In the genomic region with DNA sequence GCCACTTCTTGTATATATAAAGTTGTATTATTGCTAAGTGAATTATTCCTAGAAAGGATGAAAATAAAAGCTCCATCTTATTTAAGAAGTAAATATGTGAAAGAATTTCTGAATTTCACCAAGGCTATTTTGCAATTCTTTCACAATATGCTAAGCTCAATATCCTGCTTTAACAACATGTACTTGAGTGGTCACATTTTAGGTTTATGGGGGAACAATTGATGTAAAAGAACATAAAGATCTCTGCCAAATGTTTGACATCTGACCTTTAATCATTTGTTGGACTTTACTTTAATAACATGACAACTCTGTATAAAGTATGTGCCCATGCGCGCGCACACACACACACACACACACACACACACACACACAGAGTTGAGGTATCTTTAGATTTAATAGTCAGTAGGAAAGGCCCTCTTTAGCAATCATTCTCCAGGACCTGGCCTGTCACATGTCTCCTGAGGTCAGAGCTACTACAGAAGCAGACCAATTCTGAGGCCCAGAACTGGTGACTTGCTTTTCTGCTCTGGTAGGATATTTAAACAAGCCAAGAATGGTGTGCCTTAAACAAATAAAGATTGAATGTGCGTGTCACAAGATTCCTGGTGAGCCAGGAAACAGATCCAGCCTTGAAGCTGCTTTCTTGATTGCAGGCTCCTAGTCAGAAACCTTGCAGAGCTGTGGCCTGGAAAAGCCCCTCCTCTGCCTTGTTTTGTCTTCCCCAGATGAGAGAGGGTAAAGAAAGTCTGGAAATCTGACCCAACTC, we compare ENCODE assay signal across 10 mouse cellular contexts.
DNase-seq lines count a peak whose midpoint lies in the region; ATAC-seq and TF ChIP-seq lines count a peak whose summit lies in the region.
"Had no signal": no experiment of that assay in that cellular context is flagged by ENCODE, and none has a peak within 500 bp of the region (broad histone marks: within the 10 kb centered on the region; RNA-seq: fewer than 3 reads in every experiment).

No protein-coding gene starts in this region.

- no peak overlapping the region for H3K27ac ChIP-seq in kidney, postnatal 0 days
- H3K27ac ChIP-seq in embryonic facial prominence, embryonic 13.5 days = peak overlapping the region; percentile 75
- H3K27ac ChIP-seq: hindbrain, embryonic 13.5 days; liver, embryonic 14.5 days had no signal

- DNase-seq in kidney, postnatal 0 days (ENCODE audit: low spot score) = peak; percentile 37
- no peak for DNase-seq in kidney, postnatal 10 days
- DNase-seq in embryo, embryonic 10 days (ENCODE audit: low spot score) = peak; percentile 62
- no peak for DNase-seq in thymus, postnatal 14 days
- no peak for DNase-seq in left cerebral cortex, adult 11 months (ENCODE audit: low spot score)
- DNase-seq: cerebellum, adult 2 months had no signal

- H3K4me3 ChIP-seq in kidney, postnatal 0 days (replicated peaks; ENCODE audit: low read depth, low read length) = no peak overlapping the region
- no peak overlapping the region for H3K4me3 ChIP-seq in embryonic facial prominence, embryonic 13.5 days
- H3K4me3 ChIP-seq: hindbrain, embryonic 13.5 days had no signal

- no peaks in the 10 kb centered on the region for H3K36me3 ChIP-seq in kidney, postnatal 0 days (ENCODE audit: insufficient read depth, low read length)
- no peaks in the 10 kb centered on the region for H3K36me3 ChIP-seq in embryonic facial prominence, embryonic 13.5 days
- H3K36me3 ChIP-seq: hindbrain, embryonic 13.5 days had no signal

- H3K4me1 ChIP-seq in kidney, postnatal 0 days (replicated peaks; ENCODE audit: insufficient read depth, low read length) = no peaks in the 10 kb centered on the region
- peaks cover 13% of the 10 kb centered on the region for H3K4me1 ChIP-seq in embryonic facial prominence, embryonic 13.5 days

- ATAC-seq in kidney, postnatal 0 days (replicated peaks; ENCODE audit: low FRiP score, low read depth) = no peak
- no peak for ATAC-seq in embryonic facial prominence, embryonic 13.5 days (ENCODE audit: insufficient number of reproducible peaks, insufficient read depth, low FRiP score, low TSS enrichment, low read depth)
- peak; percentile 78 for ATAC-seq in megakaryocyte progenitor cell, adult 5-6 weeks (replicated peaks; ENCODE audit: poor library complexity)

- no peak overlapping the region for H3K4me2 ChIP-seq in kidney, postnatal 0 days (ENCODE audit: low read length)
- H3K4me2 ChIP-seq in embryonic facial prominence, embryonic 13.5 days = no peak overlapping the region
- H3K4me2 ChIP-seq: hindbrain, embryonic 13.5 days had no signal

- no peak for TF ChIP-seq CTCF in kidney, postnatal 0 days (IDR thresholded peaks at IDR 0.05; ENCODE audit: low read depth)

- H3K9me3 ChIP-seq in kidney, postnatal 0 days (replicated peaks; ENCODE audit: low read length) = no peaks in the 10 kb centered on the region
- no peaks in the 10 kb centered on the region for H3K9me3 ChIP-seq in embryonic facial prominence, embryonic 13.5 days
- H3K9me3 ChIP-seq: hindbrain, embryonic 13.5 days had no signal

- whole genome bisulfite sequencing in kidney, postnatal 0 days = 59% methylated on average over 4 of the region's 4 CpGs
- 64% methylated on average over 4 of the region's 4 CpGs for WGBS in embryonic facial prominence, embryonic 13.5 days

- H3K9ac ChIP-seq in kidney, postnatal 0 days (ENCODE audit: low read depth, low read length) = no peak overlapping the region
- H3K9ac ChIP-seq in embryonic facial prominence, embryonic 13.5 days = no peak overlapping the region; the same call in 1 of the 2 replicates
- H3K9ac ChIP-seq: hindbrain, embryonic 13.5 days; liver, embryonic 14.5 days had no signal

- no peaks in the 10 kb centered on the region for H3K27me3 ChIP-seq in kidney, postnatal 0 days (ENCODE audit: insufficient read depth, low read length)
- no peaks in the 10 kb centered on the region for H3K27me3 ChIP-seq in embryonic facial prominence, embryonic 13.5 days
- H3K27me3 ChIP-seq: hindbrain, embryonic 13.5 days had no signal

Comparison
In these comparisons a context has a peak if more than half of its experiments do, and no peak if none do; other contexts are left out.
1. DNase-seq: peak in kidney, postnatal 0 days (single experiment) and embryo, embryonic 10 days (single experiment); none in kidney, postnatal 10 days (single experiment), thymus, postnatal 14 days (single experiment) and left cerebral cortex, adult 11 months (single experiment).